Mouse (Mus musculus) layer of hippocampus, postnatal 14 days (tissue): ENCODE measurements around the gene Sf3a3. TPM values are rescaled to one million over a fixed set of nuclear protein-coding genes. Genes with fewer than 3 reads are reported as not detected.
A peak's percentile ranks its signal among the peaks of the same experiment; 100 is the strongest.
"Not testable (repeated sequence)": the region's sequence is repeated elsewhere in the genome, so short reads cannot be mapped to it uniquely, and the experiment has no call there.

Source experiments
- DNase-seq, 2 experiments: peaks; one replicate each; pipeline ENCODE4 v3.0.0; 2021 to 2022; ENCODE audit warnings: low spot score in 2 of 2, mixed read lengths in 1 of 2
- total RNA-seq, 2 experiments: library from RNA; stranded (reverse); gene quantifications; 2 replicates each; pipeline ENCODE4 v1.2.3; 2021

Sf3a3 gene
- total RNA-seq, 2 experiments from 2014 or later: 33.2 to 35.7 TPM

DNA sequence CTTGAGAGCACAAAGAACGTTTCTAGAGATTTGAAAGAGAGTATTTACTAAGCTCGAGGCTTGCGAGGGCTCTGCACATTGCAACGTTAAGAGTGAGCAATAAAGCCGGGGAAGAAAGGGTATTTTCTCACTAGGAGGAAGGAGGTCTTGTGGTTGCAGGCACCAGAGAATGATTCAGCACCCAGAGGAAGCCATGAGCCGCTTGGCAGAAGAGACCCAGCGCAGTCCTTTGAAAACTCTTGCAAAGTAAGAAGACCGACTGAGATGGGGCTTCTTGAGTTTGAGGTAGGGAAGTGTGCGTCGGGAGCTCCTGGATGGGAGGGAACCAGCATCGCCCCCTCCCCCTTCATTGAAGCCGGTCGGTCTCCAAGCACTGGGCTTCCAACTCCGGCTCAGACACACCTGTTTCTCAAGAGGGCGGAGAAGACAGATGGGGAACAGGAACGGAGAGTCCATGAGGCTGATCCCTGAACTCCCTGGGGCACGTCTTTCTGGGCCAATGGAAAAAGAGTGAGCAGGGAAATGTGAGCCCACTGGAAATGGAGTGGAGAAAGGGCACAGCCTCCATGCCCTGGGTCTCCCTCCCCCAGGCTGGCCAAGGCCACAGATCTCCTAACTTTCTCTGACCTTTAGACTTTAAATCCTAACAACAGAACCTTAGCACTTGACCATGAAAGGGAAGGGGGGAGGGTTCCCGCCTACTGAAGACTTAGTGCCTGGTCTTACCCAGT, 18.6 kb upstream of the Sf3a3 start:
- no peak for DNase-seq

DNA sequence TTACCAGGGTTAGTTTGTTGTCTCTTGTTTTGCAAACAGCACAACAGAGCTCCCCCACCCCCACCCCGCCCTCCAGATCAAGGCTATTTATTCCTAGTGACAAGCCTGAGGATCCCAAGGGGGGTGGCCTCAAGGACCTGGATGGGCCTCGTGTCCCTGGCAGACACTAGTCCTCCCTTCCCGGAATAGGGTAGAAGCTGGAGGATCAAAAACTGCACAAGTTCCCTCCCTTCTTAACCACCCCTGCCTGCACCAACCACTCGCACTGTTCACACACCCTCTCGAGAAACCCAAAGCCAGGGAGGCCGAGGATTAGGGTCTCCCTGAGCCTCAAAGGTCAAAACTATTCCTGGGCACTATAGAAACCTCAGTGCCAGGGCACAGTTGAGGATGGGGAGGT, 14.8 kb upstream of the Sf3a3 start:
- DNase-seq: no peak

DNA sequence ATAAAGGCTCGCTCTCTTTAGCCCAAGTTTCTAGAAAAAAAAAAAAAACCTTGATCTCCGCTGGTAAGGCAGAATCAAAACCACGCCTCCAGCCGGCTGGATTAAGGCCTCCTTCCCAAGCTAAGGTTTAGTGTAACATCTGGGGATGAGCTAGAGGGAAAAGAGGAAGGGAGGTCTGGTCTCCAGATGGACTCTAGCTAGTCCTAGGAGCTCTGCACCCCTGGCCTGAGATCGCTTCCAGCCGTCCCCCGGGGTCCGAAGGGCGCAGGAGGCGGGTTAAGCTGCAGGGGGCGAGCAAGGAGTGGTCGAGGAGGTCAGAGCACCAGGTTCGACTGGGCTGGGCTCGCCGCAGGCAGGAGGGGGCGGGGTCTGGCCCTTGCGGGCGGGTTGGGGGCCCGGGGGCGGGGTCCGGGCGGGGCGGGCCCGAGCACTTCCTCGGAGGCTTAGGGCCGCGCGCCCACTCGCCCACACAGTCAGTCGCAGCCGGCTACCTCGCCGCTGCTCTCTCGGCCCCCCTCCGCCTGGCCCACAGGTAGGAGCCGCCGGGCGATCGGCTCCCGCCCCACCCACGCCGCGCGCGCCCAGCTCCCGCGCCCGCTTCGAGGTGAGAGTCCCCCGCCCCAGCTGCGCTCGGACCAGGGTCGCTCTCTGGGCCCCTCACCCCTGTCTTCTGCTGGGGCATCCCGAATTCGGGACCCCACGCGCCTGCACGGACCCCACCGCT, 14.2 kb upstream of the Sf3a3 start, which contains the start of gene Fhl3:
Gene Fhl3, plus strand, starts transcription at position 454 of the 724 bp plus-strand sequence.
- DNase-seq: no peak

DNA sequence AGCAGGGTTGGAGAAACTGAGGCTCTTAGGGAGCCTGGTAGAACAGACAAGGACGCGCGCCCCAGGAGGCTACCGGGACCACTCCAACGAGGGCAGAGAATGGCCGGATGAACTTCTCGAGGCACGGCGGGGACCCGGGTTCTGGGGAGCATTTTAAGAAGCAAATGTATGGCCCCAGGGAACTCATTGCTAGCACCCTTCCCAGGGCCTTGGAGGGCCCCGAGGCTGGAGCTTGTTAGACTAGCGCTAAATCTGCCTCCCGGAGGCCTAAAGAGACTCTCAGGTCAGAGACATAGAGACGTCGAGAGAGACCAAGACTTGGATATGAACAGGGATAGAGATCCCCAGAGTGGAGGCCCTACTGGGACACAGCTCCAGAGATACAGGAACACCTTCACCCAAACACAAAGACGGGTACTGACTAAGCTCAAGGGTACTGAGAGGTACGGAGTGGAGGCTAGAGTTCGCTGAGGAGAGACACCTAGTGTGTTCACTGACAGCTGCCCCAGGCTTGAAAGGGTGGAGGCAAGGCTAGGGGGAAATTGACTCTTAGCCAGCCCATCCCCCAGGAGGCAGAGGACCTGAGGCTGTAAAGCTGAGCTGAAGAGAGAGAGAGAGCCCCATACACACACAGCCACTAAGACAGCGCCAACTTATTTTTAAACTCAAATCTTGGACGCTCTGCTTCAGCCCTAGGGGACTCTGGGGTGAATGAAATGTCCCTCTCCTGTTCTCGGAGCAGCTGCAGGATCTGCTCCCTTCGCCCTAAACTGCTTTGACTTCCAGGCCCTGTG, 13.3 kb upstream of the Sf3a3 start:
- no peak for DNase-seq

DNA sequence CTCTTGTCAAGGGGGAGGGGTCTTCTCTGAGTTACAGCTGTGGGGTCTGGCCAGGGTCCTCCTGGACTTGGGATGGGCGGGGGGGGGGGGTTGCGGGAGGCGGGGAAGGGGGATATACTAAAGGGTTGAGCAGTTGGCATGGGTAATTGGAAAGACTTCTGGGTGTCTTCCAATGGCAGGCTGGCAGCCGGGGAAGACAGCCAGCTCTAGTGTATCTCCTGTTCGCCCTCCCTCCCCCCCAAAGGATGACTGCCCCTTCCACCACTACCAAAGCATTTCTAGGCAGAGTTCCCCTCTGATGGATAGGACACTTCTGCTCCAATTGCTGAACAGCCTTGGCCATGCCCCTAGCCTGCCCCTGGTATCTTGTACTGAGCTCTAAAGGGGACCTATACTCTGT, 12.7 kb upstream of the Sf3a3 start:
- DNase-seq: no peak

DNA sequence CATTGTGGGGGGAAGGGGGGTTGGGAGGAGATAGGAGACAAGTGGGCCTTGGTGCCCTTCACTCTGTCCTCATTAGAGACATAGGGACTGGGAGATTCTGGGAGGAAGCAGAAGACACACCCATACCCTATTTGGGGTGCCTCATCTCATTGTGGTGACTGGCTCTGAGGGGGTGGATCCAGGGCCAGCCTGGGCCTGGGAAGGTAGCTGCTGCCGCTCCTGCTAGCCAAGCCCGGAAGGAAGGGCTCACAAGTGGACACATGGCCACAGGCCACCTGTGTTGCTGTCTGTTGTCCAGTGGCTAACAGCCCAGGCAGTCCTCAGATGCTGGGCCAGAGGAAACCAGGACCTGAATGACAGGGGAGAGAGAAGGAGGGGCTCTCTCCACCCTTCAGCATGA, 11.2 kb upstream of the Sf3a3 start:
- no peak for DNase-seq

DNA sequence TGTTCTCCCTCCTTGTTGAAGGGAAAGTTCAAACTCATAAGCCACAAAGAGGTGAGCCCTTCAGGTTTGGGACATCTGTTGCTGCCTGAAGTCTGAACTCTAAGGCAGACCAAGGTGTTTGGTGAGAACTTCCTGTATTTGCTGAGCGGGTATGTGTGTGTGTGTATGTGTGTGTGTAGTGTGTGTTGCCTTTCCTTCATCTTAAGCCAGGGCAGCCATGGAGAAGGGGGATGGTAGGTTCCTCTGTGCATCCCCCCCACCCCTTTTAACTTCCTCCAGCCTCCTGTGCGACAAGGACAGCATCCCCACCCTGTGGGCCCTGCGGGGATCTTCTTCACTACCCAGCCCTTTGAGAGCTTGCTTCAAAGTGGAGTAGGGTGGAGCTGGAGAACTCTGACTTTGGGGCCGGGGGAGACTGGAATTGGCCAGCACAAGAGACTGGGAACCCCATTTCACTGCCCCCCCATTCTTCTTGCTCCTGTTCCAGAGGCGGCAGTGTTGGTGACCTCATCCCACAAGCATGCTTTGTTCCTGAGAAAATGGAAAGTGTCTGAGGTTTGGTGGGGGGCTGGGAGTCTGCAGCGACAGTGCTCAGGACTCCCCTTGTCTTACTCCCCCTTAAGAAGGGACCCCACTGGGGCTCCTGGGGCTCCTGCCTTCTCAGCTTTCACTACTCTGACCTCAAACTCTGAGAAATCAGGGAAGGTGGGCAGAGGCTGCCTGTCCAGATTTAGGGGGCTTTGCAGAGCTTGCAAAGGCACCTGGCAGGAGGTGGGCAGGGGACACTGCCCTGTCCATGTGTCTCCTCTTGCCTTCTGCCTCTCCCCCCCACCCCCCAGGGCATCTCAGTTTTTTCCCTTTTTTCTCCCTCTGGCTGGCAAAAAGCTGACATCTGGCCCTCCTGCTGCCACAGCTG, 10.4 kb upstream of the Sf3a3 start:
- DNase-seq: no peak

DNA sequence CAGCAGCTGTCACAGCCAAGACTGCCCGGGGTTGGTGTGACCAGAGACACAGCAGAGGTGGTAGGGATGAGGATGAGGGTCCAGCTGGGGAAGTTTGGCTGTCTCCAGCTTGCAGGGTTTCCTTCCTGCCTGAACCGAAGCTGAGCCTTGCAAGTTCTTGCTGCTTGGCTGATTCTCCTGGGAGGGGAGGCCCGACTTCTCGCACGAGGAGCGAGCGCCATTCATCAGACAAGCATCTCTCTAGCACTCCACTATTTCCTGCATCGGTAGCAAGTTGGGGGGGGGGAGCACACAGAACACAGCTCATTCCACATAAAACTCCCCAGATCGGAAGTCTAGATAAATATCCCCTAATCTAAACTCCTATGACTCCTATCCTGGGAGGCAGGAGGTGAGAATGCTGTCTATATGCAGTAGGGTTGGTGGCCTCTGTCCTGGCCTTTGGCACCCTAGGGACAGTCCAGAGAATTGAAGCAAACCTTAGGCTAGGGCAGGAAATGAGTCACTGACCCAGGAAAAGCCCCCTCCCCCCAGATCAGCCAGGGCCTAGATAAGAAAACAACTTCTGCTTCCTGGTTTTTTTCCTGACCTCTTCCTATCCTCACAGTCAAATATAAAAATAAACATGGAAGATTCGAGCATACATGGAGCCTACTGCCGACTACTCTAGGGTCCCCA, 9.6 kb upstream of the Sf3a3 start:
- DNase-seq: no peak

DNA sequence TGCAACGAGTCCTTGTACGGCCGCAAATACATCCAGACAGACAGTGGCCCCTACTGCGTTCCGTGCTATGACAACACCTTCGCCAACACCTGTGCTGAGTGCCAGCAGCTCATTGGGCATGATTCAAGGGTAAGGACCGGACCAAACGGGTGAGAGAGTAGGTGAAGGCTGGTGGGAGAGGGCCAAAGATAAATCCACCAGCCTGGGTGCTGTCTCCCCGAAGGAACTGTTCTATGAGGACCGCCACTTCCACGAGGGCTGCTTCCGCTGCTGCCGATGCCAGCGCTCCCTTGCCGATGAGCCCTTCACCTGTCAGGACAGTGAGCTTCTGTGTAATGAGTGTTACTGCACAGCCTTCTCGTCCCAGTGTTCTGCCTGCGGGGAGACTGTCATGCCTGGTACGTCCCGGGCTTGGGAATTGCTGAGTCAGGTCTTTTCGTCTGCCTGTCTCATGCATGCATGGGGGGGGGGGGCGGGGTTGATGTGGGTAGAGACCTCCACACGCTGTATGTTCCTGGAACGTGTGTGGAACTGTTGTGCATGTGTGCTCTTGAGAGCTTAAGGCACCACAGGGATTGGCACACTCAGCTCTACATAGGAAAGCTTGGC, 8.8 kb upstream of the Sf3a3 start:
- DNase-seq: no peak

DNA sequence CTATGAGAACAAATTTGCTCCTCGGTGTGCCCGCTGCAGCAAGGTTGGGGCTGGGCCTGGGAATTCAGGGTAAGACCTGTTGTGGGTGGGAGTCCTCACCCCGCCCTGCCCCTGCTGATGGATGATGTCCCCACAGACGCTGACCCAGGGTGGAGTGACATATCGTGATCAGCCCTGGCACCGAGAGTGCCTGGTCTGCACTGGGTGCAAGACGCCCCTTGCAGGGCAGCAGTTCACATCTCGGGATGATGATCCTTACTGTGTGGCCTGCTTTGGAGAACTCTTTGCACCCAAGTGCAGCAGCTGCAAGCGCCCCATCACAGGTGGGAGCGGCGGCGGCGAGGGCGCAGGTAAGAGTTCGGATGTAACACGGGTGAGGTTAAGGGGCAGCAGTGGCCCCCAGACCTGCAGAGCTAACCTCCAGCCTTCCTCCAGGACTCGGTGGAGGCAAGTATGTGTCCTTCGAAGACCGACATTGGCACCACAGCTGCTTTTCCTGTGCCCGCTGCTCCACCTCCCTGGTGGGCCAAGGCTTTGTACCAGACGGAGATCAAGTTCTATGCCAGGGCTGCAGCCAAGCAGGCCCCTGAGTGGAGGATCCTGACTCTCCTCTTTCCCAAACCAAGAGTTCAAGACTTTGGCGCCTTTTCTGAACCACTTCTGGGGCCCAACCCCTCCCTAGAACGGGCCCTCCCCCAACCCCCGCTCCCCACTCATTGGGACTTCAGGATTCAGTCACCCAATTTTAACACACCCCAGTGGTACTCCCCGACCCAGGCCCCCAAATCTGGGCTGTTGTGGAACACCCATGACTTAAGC, 7.0 kb upstream of the Sf3a3 start:
- DNase-seq: not testable (repeated sequence)

DNA sequence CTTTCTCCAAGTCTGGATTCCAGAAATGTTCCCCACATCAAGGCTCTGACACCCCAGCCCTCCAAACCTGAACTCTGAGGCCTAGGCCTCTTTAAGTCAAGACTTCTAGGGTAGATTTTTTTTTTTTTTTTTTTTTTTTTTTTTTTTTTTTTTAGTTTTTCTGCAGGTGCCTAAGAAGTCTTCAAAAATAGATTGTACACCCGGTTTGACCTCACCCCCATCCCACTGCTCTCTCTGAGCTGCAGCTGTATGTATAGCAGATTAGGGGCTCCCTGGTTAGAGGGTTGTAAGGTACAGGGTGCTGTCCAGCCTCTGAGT, 6.4 kb upstream of the Sf3a3 start:
- DNase-seq: not testable (repeated sequence)

DNA sequence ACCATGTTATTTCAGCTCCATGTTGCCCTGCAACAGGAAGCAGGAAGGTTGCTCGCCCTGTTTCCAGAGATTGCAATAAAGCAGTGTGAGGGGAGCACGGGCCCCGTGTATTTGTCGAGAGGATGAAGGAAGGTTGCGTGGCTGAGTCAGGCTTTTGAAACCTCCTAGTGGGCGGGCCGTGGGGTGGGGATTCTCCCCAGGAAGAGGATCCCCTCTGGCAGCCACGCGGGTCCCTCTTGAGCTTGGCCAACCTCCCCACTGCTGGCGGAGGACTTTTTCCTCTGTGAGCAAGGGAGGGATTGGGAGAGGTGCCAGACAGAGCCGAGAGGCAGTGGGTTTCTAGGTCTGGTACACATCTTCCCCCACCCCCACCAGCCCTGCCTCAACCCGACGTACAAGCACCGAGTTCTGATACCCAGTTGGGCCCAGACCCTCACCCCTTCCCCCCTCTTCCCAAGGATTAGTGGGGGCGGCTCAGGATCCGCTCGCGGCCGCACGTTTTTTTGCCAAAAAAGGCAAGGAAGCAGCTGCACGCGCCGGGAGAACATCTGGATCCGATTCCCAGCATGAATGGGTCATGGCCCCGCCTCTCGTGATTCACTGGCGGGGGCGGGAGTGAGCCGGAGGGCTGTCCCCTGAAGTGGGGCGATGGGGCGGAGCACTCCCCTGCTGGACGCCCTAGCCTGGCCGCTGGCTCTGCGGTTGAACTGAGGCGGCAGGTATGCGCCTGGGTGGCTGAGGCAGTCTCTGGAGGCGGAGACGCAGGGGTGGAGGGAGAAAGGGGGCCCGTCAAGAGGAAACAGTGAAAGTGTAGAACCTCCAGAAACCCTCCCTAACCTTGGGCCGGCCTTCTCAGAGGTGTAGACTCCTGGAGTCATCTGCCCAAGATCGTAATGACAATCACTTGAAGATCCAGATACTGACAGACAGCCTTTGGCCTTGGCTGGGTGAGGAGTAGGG, 5.8 kb upstream of the Sf3a3 start:
- peak; percentile 56 to 75 for DNase-seq

DNA sequence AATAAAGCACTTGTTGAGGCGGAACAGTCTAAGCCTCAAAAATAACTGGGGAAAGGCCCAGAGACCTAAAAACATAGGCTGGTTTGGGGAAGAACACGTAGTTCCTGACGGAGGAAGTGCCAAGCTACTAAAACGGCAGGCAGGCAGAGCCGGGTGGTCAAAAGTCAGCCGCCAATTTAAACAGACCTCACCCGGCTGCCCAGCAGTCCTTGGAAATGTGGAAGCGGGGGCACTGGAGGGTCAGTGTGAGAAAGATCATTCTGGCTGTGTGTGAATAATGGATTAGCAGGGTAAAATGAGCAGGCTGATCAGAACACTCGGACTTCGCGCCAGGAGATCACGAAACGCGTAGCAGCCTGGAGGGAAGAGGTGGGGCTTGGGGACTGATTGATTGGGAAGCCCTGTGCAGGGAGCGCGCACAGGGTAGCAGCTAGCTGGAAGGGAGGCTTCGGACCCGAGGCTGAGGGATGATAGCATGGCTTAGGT, 4.6 kb upstream of the Sf3a3 start:
- DNase-seq: no peak

DNA sequence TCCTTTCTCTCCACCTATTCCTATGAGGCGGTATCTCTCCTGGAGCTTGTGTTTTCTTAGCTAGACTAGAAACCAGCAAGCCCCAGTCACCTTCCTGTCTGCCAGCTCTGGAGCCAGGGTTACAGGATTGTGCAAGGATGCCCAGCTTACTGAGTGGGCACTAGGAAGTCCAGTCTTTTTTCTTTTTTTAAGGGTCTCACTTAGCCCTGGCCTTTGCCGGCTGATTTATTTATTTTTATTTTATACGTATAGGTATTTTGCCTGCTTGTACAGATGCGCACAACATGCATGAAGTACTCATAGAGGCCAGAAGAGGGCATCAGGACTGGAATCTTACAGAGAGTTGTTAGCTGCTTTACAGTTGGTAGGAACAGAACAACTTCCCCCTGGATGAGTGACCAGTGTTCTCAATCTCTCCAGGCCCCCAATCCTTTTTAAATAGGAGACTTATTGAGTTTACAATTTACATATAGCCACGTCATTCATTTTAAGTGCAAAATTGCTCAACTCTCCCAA, 3.7 kb upstream of the Sf3a3 start:
- peak in 1 of 2 experiments; percentile 32 for DNase-seq

DNA sequence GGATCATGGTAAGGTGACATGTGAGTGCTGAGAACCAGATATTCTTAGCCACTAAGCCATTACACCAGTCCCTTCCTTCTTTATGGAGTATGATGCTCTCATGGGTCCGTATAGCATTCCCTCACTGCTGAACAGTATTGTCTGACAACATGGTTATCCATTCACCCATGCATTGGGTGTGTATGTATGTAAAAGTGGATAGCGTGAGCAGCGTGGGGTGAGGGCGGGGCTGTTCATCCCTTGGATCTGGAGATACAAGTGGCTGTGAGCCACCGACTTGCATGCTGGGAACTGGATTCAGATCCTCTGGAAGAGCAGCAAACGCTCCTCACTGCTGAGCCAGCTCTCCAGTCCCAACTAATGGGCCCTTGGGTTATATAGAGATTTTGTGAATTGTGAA, 2.0 kb upstream of the Sf3a3 start:
- DNase-seq: no peak

DNA sequence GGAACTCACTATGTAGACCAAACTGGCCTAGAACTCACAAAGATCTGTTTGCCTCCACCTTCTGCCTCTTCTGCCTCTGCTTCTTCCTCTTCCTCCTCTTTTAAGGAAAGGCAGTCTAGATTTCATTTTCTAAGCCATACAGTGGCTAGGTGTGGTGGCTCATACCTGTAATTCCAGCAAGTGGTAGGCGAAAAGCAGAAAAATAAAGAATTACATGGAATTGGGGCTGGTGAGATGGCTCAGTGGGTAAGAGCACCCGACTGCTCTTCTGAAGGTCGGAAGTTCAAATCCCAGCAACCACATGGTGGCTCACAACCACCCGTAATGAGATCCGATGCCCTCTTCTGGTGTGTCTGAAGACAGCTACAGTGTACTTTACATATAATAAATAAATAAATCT, 726 bp upstream of the Sf3a3 start:
- not testable (repeated sequence) for DNase-seq

DNA sequence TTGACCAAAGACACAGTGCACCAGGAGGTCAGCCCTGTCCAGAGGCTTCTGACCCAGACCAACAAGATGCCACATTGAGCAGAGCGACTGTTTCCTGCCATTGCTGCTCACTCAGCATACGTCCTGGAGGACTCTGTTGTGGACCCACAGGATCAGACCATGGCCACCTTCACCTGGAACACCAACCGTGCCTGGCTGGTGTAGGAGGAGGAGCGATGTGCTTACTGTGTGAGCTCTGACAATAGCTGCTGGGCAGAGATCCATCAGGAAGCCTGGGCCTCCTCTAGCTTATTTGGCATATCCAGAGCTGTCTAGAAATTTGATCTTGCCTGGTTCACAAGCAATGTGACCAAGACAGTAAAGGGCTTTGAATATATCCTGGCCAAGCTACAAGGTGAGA, 4.5 kb downstream of the Sf3a3 start:
- no peak for DNase-seq

DNA sequence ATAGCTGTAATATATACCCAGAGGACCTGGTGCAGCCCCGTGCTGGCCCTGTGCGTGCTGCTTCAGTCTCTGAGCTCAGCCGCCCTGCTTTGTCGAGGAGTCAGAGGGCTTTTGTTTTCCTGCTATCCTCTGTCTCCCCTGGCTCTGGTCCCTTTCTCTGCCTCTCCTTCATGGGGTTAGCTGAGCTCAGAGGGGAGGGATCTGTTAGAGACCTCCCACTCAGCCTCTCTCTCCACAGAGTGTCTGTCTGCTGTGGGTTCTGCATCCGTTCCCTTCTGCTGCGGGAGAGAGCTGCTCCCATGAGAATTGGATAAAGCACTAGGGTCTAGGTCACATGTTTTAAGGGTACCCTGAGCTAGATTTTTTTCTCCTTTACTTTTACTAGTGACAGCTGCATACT, 11.5 kb downstream of the Sf3a3 start:
- no peak for DNase-seq
